Mouse (Mus musculus) heart, embryonic 10.5 days (tissue): ENCODE results near the gene Gm13539. TPM values are rescaled to one million over a fixed set of nuclear protein-coding genes. Genes with fewer than 3 reads are reported as not detected.
"Not testable (repeated sequence)": the region's sequence is repeated elsewhere in the genome, so short reads cannot be mapped to it uniquely, and the experiment has no call there.

Experiments
- DNase-seq: peaks from one replicate; pipeline ENCODE4 v3.0.0-alpha.2; 2017; ENCODE audit warnings: low spot score
- H3K27ac ChIP-seq: fragments of 300-500 bp; sonication (generic); 2 replicates; pipeline ENCODE4 v1.5.1; 2016; ENCODE audit warnings: mild to moderate bottlenecking
- H3K27me3 ChIP-seq: fragments of 300-500 bp; sonication (generic); 2 replicates; pipeline ENCODE4 v1.6.1; 2016; ENCODE audit warnings: mild to moderate bottlenecking; ENCODE audit not compliant: poor library complexity, insufficient read depth, severe bottlenecking
- H3K36me3 ChIP-seq: fragments of 300-500 bp; sonication (generic); 2 replicates; pipeline ENCODE4 v1.6.1; 2016; ENCODE audit warnings: mild to moderate bottlenecking, moderate library complexity
- H3K4me1 ChIP-seq: fragments of 300-500 bp; sonication (generic); 2 replicates; pipeline ENCODE4 v1.6.1; 2016; ENCODE audit warnings: mild to moderate bottlenecking
- H3K4me3 ChIP-seq: fragments of 300-500 bp; sonication (generic); 2 replicates; pipeline ENCODE4 v1.5.1; 2016; ENCODE audit warnings: mild to moderate bottlenecking, moderate library complexity
- H3K9me3 ChIP-seq: fragments of 300-500 bp; sonication (generic); 2 replicates; pipeline ENCODE4 v1.6.1; 2016; ENCODE audit warnings: mild to moderate bottlenecking, moderate library complexity
- WGBS: fragments of 180-500 bp; shearing (Covaris S2); methylation state at CpG from one replicate; pipeline ENCODE4 v1.1.7; 2016; 5-methylcytosine and 5-hydroxymethylcytosine counted together
- polyA plus RNA-seq: library from polyadenylated mRNA; unstranded; fragments of >200 nt; fragmentation: Nextera tagmentation; extraction: Ambion mirVana; gene quantifications from 2 replicates; pipeline ENCODE4 v1.2.1, GENCODE M21; 2016

Gm13539 gene
- polyA plus RNA-seq = not detected in 2 replicates

GRCm38 (mm10) chr2:25781957-25782356, at the start of gene Gm13539:
Gm13539 (plus strand) TSS chr2:25782257.
- Histone ChIP-seq H3K9me3 (no peaks in the 10 kb centered on the region), H3K27me3 (no peaks in the 10 kb centered on the region; the same call in 1 of the 2 replicates), H3K27ac (no peak within 1 kb of the TSS), H3K4me1 (peaks cover 13% of the 10 kb centered on the region; the same call in 1 of the 2 replicates), H3K36me3 (no peaks in the 10 kb centered on the region), H3K4me3 (no peak within 1 kb of the TSS)
- no peak for DNase-seq
- 85% methylated on average over 3 of the region's 3 CpGs for WGBS

DNA sequence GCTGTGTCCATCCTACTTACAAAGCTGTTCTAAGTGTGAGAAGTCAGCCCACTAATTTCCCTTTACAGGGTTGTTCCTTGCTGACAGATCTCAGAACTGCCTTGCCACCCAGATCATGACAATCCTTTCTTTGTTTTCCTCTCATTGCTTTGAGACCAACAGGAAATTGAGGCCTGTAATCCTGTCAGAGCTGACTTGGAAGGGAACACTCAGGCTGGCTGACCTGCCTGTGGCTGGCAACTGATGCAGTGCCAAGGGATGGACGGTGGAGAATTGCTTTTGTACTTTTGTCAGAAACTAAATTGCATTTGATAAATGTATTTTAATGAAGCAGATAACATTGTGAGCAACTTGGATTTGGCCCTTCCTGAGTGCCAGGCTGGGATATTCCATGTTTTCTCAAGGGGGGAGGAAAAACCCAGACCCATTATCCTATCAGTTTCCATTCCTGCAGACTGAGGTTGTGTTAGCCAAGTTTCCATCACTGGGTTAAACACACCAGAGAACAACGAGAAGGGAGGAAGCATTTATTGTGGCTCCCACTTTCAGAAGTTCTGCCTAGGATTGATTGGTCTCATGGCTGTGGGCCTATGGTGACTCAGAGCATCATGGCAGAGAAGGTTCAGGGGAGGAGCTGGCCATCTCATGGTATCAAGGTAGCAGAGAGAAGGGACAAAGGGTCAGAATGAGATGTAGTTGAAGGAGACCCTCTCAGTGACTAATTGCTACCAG, 48.7 kb upstream of the Gm13539 start:
- no peaks in the 10 kb centered on the region for H3K4me1 ChIP-seq
- H3K36me3 ChIP-seq = no peaks in the 10 kb centered on the region
- 39% methylated on average over 2 of the region's 2 CpGs for WGBS
- H3K27me3 ChIP-seq = no peaks in the 10 kb centered on the region
- no peak overlapping the region for H3K27ac ChIP-seq
- no peak for DNase-seq
- H3K9me3 ChIP-seq = no peaks in the 10 kb centered on the region
- no peak overlapping the region for H3K4me3 ChIP-seq

DNA sequence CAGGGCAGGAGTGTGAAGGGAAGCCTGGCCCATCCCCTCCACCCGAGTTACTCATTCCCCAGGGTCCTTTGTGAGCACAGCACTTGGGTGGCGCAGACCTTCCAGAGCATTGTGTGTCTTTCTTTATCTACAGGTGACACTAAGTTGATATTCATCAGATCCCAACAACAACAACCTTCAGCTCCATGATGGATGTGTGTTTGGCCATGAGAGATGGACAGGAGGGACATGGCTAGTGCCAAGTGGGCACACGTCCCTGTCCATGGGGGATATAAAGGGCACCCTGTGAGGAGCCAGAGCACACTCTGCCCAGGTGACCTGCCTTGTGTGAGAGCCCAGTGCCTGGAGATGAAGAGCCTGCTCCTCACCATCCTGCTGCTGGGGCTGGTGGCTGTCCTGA, 45.3 kb upstream of the Gm13539 start, which contains the start of gene Obp2b:
Obp2b (plus strand) TSS at position 301 of the 400 bp plus-strand sequence.
- H3K27ac ChIP-seq, H3K27me3 ChIP-seq, H3K4me1 ChIP-seq, DNase-seq, H3K36me3 ChIP-seq, H3K9me3 ChIP-seq, H3K4me3 ChIP-seq: not testable (repeated sequence)
- WGBS = 75% methylated on average over 3 of the region's 3 CpGs

- peak; percentile 66 for DNase-seq
- H3K4me3 ChIP-seq = no peak overlapping the region
- H3K27me3 ChIP-seq = no peaks in the 10 kb centered on the region
- no peak overlapping the region for H3K27ac ChIP-seq
- no peaks in the 10 kb centered on the region for H3K36me3 ChIP-seq
- no peaks in the 10 kb centered on the region for H3K4me1 ChIP-seq
- WGBS = 71% methylated on average over 1 of the region's 1 CpGs
- no peaks in the 10 kb centered on the region for H3K9me3 ChIP-seq
These were observed 40.4 kb upstream of the Gm13539 start for GRCm38 (mm10) chr2:25741671-25742070.

- no peak for DNase-seq
These were observed 27.9 kb upstream of the Gm13539 start for GRCm38 (mm10) chr2:25754201-25754600.

DNA sequence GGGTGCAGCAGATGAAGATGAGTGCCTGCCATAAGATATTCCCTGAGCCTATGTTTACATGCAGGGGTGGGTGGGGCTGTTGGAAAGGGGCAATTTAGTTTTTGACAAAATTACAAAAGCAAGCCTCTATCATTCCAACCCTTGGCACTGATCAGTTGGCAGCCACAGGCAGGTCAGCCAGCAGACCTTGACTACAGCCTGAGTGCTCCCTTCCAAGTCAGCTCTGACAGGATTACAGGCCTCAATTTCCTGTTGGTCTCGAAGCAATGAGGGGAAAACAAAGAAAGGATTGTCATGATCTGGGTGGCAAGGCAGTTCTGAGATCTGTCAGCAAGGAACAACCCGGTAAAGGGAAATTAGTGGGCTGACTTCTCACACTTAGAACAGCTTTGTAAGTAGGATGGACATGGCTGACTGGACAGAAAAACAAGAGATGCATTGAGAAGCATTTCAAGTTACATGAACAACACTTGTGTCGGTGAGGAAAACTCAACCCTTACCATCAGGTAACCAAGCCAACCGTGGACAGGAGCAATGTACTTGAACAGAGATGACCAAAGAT, 23.9 kb upstream of the Gm13539 start:
- H3K27ac ChIP-seq = no peak overlapping the region
- WGBS = 60% methylated on average over 4 of the region's 4 CpGs
- H3K9me3 ChIP-seq = no peaks in the 10 kb centered on the region
- peaks cover 3% of the 10 kb centered on the region; the same call in 1 of the 2 replicates for H3K4me1 ChIP-seq
- no peaks in the 10 kb centered on the region for H3K27me3 ChIP-seq
- no peak overlapping the region for H3K4me3 ChIP-seq
- no peaks in the 10 kb centered on the region for H3K36me3 ChIP-seq
- DNase-seq = no peak

More at GRCm38 (mm10) chr2:25754201-25754600, 27.9 kb upstream of the Gm13539 start:
- no peaks in the 10 kb centered on the region for H3K9me3 ChIP-seq
- 84% methylated on average over 1 of the region's 1 CpGs for WGBS
- no peak overlapping the region for H3K4me3 ChIP-seq
- H3K4me1 ChIP-seq = no peaks in the 10 kb centered on the region
- no peaks in the 10 kb centered on the region for H3K36me3 ChIP-seq
- H3K27ac ChIP-seq = no peak overlapping the region
- no peaks in the 10 kb centered on the region for H3K27me3 ChIP-seq

DNA sequence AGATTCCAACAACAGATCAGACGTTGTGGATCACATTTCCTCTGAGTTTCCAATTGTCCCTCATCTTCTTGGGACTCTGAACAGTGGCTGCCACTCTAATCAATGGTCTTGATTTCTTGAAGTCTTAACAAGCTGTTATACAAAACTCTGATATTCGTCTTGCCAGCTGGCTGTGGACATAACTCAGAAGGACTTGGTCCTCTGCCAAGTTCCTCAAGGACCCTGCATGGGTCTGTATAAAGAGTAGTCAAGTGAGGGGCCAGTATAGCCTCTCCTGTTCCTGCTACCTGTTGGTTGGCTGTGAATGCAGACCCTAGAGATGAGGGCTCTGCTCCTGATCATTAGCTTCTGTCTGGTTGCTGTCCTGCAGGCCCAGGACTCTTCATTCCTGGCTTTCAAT, 16.8 kb upstream of the Gm13539 start, which contains the start of gene Lcn3:
Lcn3 (plus strand) TSS at position 301 of the 400 bp plus-strand sequence.
- Histone ChIP-seq H3K27ac (no peak within 1 kb of the TSS), H3K4me1 (peaks cover 3% of the 10 kb centered on the region; the same call in 1 of the 2 replicates), H3K4me3 (no peak within 1 kb of the TSS), H3K9me3 (no peaks in the 10 kb centered on the region), H3K27me3 (peaks cover 19% of the 10 kb centered on the region; the same call in 1 of the 2 replicates), H3K36me3 (no peaks in the 10 kb centered on the region)
- no peak for DNase-seq
- WGBS = 54% methylated on average over 2 of the region's 2 CpGs

DNA sequence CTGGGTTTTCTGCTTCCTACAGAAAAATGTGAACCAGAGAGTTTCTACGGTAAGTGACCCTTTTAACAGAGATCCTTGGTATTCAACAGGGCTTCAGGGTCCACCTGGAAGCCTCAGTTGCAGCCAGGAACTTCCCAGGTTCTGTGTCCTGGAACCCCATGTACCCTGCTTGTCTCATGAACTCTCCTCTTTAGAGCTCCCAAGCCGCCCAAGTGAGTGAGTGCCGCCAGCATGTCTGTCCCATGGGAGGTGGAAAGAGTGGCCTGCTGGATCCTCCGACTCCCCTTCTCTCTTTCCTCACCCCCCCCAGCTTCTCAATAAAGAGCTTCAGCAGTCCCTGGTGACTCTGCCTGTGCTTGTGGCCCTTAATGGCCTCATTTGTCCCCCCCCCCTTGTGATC, 14.3 kb upstream of the Gm13539 start:
- WGBS = 68% methylated on average over 4 of the region's 4 CpGs

DNA sequence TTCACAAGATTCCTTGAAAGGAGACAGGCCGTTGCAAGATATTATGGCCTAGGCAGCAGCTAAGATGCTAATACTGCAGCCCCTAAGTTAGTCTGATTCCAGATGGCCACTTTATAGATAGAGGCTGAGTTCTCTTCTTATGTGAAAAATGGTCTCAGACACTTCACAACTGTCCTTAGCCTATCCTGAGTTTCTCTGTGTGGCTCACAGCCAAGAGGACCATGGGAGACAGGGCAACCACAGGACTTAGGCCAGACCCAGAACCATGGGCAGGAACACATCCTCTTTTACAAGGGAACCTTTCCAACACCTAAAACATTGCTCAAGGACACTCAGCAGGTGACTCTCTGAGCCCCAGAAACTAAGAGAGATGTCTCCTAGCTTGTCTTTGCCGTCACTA, 8.6 kb upstream of the Gm13539 start:
- Histone ChIP-seq H3K9me3 (no peaks in the 10 kb centered on the region), H3K36me3 (no peaks in the 10 kb centered on the region), H3K4me3 (no peak overlapping the region), H3K27me3 (peaks cover 14% of the 10 kb centered on the region; the same call in 1 of the 2 replicates), H3K27ac (no peak overlapping the region), H3K4me1 (no peaks in the 10 kb centered on the region)
- 73% methylated on average over 2 of the region's 2 CpGs for WGBS
- DNase-seq = no peak

More for the DNA sequence above, 14.3 kb upstream of the Gm13539 start:
- peaks cover under 1% of the 10 kb centered on the region; the same call in 1 of the 2 replicates for H3K4me1 ChIP-seq
- no peaks in the 10 kb centered on the region for H3K9me3 ChIP-seq
- DNase-seq = no peak
- no peak overlapping the region for H3K27ac ChIP-seq
- peaks cover 19% of the 10 kb centered on the region; the same call in 1 of the 2 replicates for H3K27me3 ChIP-seq
- no peak overlapping the region for H3K4me3 ChIP-seq
- no peaks in the 10 kb centered on the region for H3K36me3 ChIP-seq

DNA sequence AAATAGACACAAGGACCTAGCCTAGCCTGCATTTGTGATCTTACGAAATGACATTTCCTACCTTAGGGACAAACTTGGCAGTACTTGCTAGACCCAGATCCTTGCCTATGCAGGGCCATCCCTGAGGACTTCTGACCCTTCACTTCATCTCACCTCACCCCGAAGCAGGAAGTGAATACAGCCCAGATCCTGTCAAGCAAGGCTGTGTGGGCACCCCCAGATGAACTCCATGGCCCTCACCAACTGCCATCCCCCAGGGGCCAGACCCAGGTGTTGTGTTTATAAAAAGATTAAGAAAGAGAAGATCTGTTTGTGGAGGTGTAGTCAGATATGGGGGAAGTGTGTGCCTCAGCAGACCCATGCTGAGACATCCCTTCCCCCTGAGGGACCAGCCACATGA, 7.4 kb upstream of the Gm13539 start:
- H3K36me3 ChIP-seq = no peaks in the 10 kb centered on the region

DNA sequence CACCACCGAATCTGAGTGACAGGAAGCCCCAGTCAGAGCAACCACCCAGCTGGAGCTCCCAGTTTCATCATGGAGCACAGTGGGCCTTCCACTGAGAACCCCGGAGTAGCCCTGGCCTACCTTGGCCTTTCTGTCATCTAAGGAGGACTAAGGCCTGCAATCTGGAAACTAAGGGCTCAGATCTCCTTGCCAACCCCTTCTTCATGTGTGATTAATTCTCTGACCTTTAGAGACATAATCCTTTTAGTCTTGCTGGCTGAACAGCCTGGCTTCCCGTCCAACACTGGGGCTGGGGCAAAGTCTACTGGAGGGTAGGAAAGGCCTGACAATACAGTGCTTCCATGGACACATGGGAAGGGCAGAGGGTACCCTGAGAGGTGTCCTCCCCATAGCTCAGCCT, 6.1 kb upstream of the Gm13539 start:
- no peaks in the 10 kb centered on the region for H3K4me1 ChIP-seq
- no peaks in the 10 kb centered on the region for H3K27me3 ChIP-seq
- H3K4me3 ChIP-seq = no peak overlapping the region
- H3K27ac ChIP-seq = no peak overlapping the region
- 65% methylated on average over 3 of the region's 3 CpGs for WGBS
- no peaks in the 10 kb centered on the region for H3K36me3 ChIP-seq
- DNase-seq = no peak
- H3K9me3 ChIP-seq = no peaks in the 10 kb centered on the region

More for the DNA sequence above, 7.4 kb upstream of the Gm13539 start:
- Histone ChIP-seq H3K27me3 (peaks cover 3% of the 10 kb centered on the region; the same call in 1 of the 2 replicates), H3K27ac (no peak overlapping the region), H3K4me1 (no peaks in the 10 kb centered on the region), H3K9me3 (no peaks in the 10 kb centered on the region), H3K4me3 (no peak overlapping the region)
- no peak for DNase-seq
- WGBS = 77% methylated on average over 2 of the region's 2 CpGs

GRCm38 (mm10) chr2:25776717-25777116, 5.3 kb upstream of the Gm13539 start, which contains the start of gene Lcn11:
Lcn11 (plus strand) TSS chr2:25777017.
- no peak within 1 kb of the TSS for H3K4me3 ChIP-seq
- no peak for DNase-seq
- no peaks in the 10 kb centered on the region for H3K36me3 ChIP-seq
- H3K4me1 ChIP-seq = no peaks in the 10 kb centered on the region
- 86% methylated on average over 1 of the region's 1 CpGs for whole genome bisulfite sequencing
- H3K27me3 ChIP-seq = no peaks in the 10 kb centered on the region
- no peaks in the 10 kb centered on the region for H3K9me3 ChIP-seq
- no peak within 1 kb of the TSS for H3K27ac ChIP-seq

- Histone ChIP-seq H3K27me3 (no peaks in the 10 kb centered on the region), H3K27ac (no peak overlapping the region), H3K4me3 (no peak overlapping the region), H3K9me3 (no peaks in the 10 kb centered on the region), H3K36me3 (no peaks in the 10 kb centered on the region), H3K4me1 (no peaks in the 10 kb centered on the region)
- DNase-seq = no peak
- WGBS = 77% methylated on average over 9 of the region's 9 CpGs
These were observed 3.0 kb upstream of the Gm13539 start for GRCm38 (mm10) chr2:25779076-25779475.
